Mouse (Mus musculus): ENCODE measurements around the gene Mrps6.
"Not testable (repeated sequence)": the region's sequence is repeated elsewhere in the genome, so short reads cannot be mapped to it uniquely, and the experiment has no call there.

Gene Mrps6

GRCm38 (mm10) chr16:92062832-92063231 is 4.8 kb downstream of the Mrps6 start:
- no peak for DNase-seq (ENCODE audit: low spot score)

- DNase-seq (ENCODE audit: low spot score), result no peak
Measured at GRCm38 (mm10) chr16:92064801-92065200, 6.7 kb downstream of the Mrps6 start.

GRCm38 (mm10) chr16:92070338-92070737 is 12.3 kb downstream of the Mrps6 start:
- no peak for DNase-seq (ENCODE audit: low spot score)

- no peak for DNase-seq (ENCODE audit: low spot score)
Measured at GRCm38 (mm10) chr16:92076797-92077196, 18.7 kb downstream of the Mrps6 start.

GRCm38 (mm10) chr16:92083771-92084453 is 25.8 kb downstream of the Mrps6 start:
- no peak for DNase-seq (ENCODE audit: low spot score)

- DNase-seq (ENCODE audit: low spot score), result no peak
Measured at GRCm38 (mm10) chr16:92089225-92089624, 31.2 kb downstream of the Mrps6 start.

- DNase-seq (ENCODE audit: low spot score), result no peak
Measured at GRCm38 (mm10) chr16:92091876-92092275, 33.8 kb downstream of the Mrps6 start.

GRCm38 (mm10) chr16:92098351-92099051 is 40.4 kb downstream of the Mrps6 start:
- DNase-seq (ENCODE audit: low spot score), result no peak

GRCm38 (mm10) chr16:92099598-92099997 is 41.5 kb downstream of the Mrps6 start:
- DNase-seq (ENCODE audit: low spot score), result no peak

- DNase-seq (ENCODE audit: low spot score), result no peak
Measured at GRCm38 (mm10) chr16:92100111-92100510, 42.0 kb downstream of the Mrps6 start.

GRCm38 (mm10) chr16:92102115-92102514 is 44.0 kb downstream of the Mrps6 start:
- DNase-seq (ENCODE audit: low spot score), result no peak

GRCm38 (mm10) chr16:92102931-92103330 is 44.9 kb downstream of the Mrps6 start:
- not testable (repeated sequence) for DNase-seq (ENCODE audit: low spot score)

- DNase-seq (ENCODE audit: low spot score), result peak; percentile 10
Measured at GRCm38 (mm10) chr16:92103572-92104331, 45.7 kb downstream of the Mrps6 start.

GRCm38 (mm10) chr16:92104332-92104590 is 46.2 kb downstream of the Mrps6 start:
- no peak for DNase-seq (ENCODE audit: low spot score)

GRCm38 (mm10) chr16:92104951-92105350 is 46.9 kb downstream of the Mrps6 start:
- no peak for DNase-seq (ENCODE audit: low spot score)

- DNase-seq (ENCODE audit: low spot score), result no peak
Measured at GRCm38 (mm10) chr16:92105631-92106030, 47.6 kb downstream of the Mrps6 start.

- DNase-seq (ENCODE audit: low spot score), result no peak
Measured at GRCm38 (mm10) chr16:92107346-92107745, 49.3 kb downstream of the Mrps6 start.

- no peak for DNase-seq (ENCODE audit: low spot score)
Measured at GRCm38 (mm10) chr16:92114706-92115241, 56.7 kb downstream of the Mrps6 start.

- DNase-seq (ENCODE audit: low spot score), result no peak
Measured at GRCm38 (mm10) chr16:92115611-92116421, 57.7 kb downstream of the Mrps6 start.

- DNase-seq (ENCODE audit: low spot score), result no peak
Measured at GRCm38 (mm10) chr16:92117337-92118209, 59.5 kb downstream of the Mrps6 start.

GRCm38 (mm10) chr16:92119013-92119515 is 61.0 kb downstream of the Mrps6 start:
- no peak for DNase-seq (ENCODE audit: low spot score)
